ENCODE assay signal across 21 mouse cellular contexts in the genomic region with DNA sequence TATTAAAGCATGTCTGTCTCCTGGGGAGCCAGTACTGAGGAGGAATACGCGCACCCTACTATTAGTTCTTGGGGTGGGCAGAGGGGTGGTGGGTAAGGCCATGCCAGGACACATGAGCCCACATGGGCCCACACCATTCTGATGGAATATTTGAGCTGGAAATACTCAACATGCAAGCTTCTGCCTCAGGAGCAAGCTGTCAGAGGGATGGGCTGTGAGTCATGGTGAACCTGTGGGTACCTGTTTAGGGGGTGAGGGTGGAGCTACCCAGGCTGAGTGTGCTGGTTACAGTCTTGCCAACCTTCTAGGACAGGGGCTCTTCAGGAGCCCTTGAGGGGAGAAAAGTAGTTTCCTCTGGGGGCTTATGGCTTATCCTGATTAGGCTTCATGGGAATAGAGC.
"Had no signal": no experiment of that assay in that cellular context is flagged by ENCODE, and none has a peak within 500 bp of the region (broad histone marks: within the 10 kb centered on the region; RNA-seq: fewer than 3 reads in every experiment).

No protein-coding gene starts in this region.

- H3K9me3 ChIP-seq: lung, embryonic 15.5 days; megakaryocyte, embryonic 14.5 days; midbrain, embryonic 12.5 days; midbrain, embryonic 15.5 days; neural tube, embryonic 12.5 days; neural tube, embryonic 15.5 days had no signal

- H3K4me3 ChIP-seq: layer of hippocampus, adult 2 months; lung, embryonic 15.5 days; megakaryocyte, embryonic 14.5 days; midbrain, embryonic 12.5 days; midbrain, embryonic 15.5 days; neural tube, embryonic 12.5 days; neural tube, embryonic 15.5 days had no signal

- H3K27ac ChIP-seq: kidney, postnatal 0 days; layer of hippocampus, adult 2 months; liver, embryonic 14.5 days; lung, embryonic 15.5 days; midbrain, embryonic 12.5 days; midbrain, embryonic 15.5 days; neural tube, embryonic 12.5 days; neural tube, embryonic 15.5 days had no signal

- H3K27me3 ChIP-seq: lung, embryonic 15.5 days; megakaryocyte, embryonic 14.5 days; midbrain, embryonic 15.5 days; neural tube, embryonic 12.5 days; neural tube, embryonic 15.5 days had no signal

- DNase-seq: kidney, adult 2 months; kidney, postnatal 25 days; layer of hippocampus, adult 9-11 months; lung, adult 18-20 months; lung, postnatal 10 days; lung, postnatal 36 days; retina, postnatal 1 day; right cerebral cortex, postnatal 25 days; spleen, adult 18-20 months; thymus, adult 2 months; thymus, postnatal 14 days had no signal

- H3K36me3 ChIP-seq: lung, embryonic 15.5 days; midbrain, embryonic 12.5 days; midbrain, embryonic 15.5 days; neural tube, embryonic 12.5 days; neural tube, embryonic 15.5 days had no signal

- ATAC-seq: midbrain, embryonic 15.5 days had no signal

- H3K9ac ChIP-seq: liver, embryonic 14.5 days; lung, embryonic 15.5 days; midbrain, embryonic 12.5 days; midbrain, embryonic 15.5 days; neural tube, embryonic 12.5 days; neural tube, embryonic 15.5 days had no signal

- H3K4me2 ChIP-seq: liver, embryonic 11.5 days; lung, embryonic 15.5 days; midbrain, embryonic 12.5 days; midbrain, embryonic 15.5 days; neural tube, embryonic 12.5 days; neural tube, embryonic 15.5 days had no signal
